Mouse (Mus musculus): ENCODE data around the gene Dlgap1. TPM values are rescaled to one million over a fixed set of nuclear protein-coding genes. Genes with fewer than 3 reads are reported as not detected.
A peak's percentile ranks its signal among the peaks of the same experiment; 100 is the strongest.

The Dlgap1 gene
- polyA plus RNA-seq, 1 experiment from 2014 or later: 12.3 TPM

DNA sequence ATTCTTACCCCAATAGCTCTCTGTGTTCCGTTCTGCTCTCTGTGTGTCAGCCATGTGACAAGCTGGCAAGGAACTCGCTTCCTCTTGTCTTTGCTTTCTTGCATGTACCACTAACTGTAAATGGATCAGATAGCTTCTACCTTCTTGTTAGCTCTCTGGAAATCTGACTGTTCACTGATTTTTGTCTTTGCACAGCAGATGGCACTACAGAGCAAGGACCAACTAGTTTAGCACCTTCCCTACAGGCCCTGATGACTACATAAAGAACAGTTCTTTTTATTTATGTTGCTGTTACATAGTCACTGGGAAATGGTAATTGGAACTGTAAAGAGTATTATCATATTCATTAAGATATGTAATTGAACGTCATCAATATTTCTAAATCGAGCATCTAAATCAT is 408.1 kb downstream of the Dlgap1 start:
- no peak for ATAC-seq (ENCODE audit: low FRiP score, low read depth)
- Histone ChIP-seq H3K4me1 (no peaks in the 10 kb centered on the region), H3K9ac (no peak overlapping the region), H3K27ac (no peak overlapping the region), H3K4me2 (replicated peaks) (no peak overlapping the region), H3K36me3 (no peaks in the 10 kb centered on the region), H3K27me3 (replicated peaks) (no peaks in the 10 kb centered on the region), H3K9me3 (no peaks in the 10 kb centered on the region), H3K4me3 (no peak overlapping the region)
- WGBS: 76% methylated on average over 4 of the region's 4 CpGs

DNA sequence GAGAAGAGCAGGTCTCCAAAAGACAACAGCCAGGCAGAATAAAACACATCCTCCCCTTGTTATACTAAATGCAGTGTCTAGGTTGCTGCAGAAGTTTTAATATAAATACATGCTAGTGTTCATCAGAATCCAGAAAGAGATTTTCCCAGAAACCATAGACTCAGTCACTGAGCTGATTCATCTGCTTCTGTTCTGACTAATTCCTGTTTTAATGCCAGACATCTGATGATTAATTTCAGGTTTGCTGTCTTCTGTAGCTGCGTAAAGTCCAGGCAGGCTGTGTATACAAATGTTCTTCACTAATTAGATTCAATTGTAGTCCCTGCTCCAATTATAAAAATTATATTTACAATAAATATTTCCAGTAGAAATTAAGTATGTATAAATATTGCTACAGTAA is 419.6 kb downstream of the Dlgap1 start:
- H3K4me1 ChIP-seq: no peaks in the 10 kb centered on the region
- ATAC-seq (ENCODE audit: low FRiP score, low read depth): no peak
- 87% methylated on average over 1 of the region's 1 CpGs for WGBS
- H3K27ac ChIP-seq: no peak overlapping the region
- H3K4me2 ChIP-seq (replicated peaks): no peak overlapping the region
- no peak overlapping the region for H3K9ac ChIP-seq
- H3K36me3 ChIP-seq: no peaks in the 10 kb centered on the region
- H3K27me3 ChIP-seq (replicated peaks): no peaks in the 10 kb centered on the region
- no peaks in the 10 kb centered on the region for H3K9me3 ChIP-seq
- H3K4me3 ChIP-seq: no peak overlapping the region

DNA sequence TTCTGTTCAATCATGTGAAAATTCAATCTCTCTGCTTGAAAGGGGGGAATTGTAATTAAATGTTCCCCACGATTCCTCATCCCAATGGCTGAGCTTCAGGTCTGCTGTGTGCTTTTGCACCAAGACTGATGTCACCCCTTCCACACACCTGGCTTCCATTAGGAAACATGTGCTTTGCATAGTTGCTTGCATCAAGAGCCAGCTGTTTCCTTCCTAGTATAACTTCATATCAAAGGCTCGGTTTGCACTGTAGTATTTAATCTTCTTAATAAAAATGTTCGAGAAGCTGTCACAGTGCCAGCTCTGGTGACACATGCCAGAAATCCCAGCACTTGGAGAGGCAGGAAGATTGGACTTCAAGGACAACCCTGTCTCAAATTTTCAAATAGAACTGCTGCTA is 428.3 kb downstream of the Dlgap1 start:
- ATAC-seq (ENCODE audit: low FRiP score, low read depth): no peak
- Histone ChIP-seq H3K9me3 (no peaks in the 10 kb centered on the region), H3K4me2 (replicated peaks) (no peak overlapping the region), H3K27ac (no peak overlapping the region), H3K36me3 (no peaks in the 10 kb centered on the region), H3K9ac (no peak overlapping the region), H3K4me1 (no peaks in the 10 kb centered on the region; the same call in 1 of the 2 replicates), H3K27me3 (replicated peaks) (no peaks in the 10 kb centered on the region), H3K4me3 (no peak overlapping the region)
- 63% methylated on average over 3 of the region's 3 CpGs for WGBS

DNA sequence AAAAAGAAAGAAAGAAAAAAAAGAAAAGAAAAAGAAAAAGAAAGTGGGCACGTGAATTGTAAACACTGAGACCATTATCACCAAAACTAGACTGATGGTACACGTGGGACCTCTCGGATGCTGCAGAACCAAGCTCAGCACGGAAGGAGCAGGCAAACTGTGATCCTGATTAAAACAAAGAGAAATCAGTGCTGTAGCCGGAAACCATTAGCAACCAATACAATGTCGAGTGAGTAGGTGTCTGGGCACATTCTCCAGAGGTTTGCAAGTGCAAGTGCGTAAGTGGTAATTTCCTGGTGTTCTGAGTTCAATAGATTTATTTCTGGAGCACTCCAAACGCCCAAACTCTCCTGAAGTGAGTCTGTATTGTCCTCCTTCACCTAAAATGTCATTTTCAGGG is 428.8 kb downstream of the Dlgap1 start:
- Histone ChIP-seq H3K9ac (no peak overlapping the region), H3K9me3 (no peaks in the 10 kb centered on the region), H3K36me3 (no peaks in the 10 kb centered on the region), H3K4me3 (no peak overlapping the region), H3K4me2 (replicated peaks) (no peak overlapping the region), H3K27ac (no peak overlapping the region), H3K4me1 (no peaks in the 10 kb centered on the region; the same call in 1 of the 2 replicates), H3K27me3 (replicated peaks) (no peaks in the 10 kb centered on the region)
- no peak for ATAC-seq (ENCODE audit: low FRiP score, low read depth)
- WGBS: 62% methylated on average over 8 of the region's 8 CpGs

DNA sequence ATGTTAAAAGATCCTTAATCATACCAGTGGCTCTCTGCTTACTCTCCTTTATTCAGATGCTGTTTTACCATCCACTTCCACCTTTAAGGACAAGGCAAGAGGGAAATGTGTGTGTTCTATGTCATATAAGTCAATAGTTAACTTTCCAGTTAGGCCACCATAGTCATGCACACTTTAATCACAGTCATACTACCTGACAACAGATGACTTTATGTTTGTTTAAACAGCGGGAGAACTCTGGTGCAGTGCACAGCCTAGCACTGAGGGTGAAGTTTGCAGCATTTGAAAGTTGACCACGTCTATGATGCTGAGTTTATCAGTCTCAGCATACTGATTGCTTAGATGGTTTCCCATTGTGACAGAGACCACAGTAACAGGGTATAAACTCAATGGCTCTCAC is 433.0 kb downstream of the Dlgap1 start:
- no peak for ATAC-seq (ENCODE audit: low FRiP score, low read depth)
- 62% methylated on average over 2 of the region's 2 CpGs for WGBS
- Histone ChIP-seq H3K9me3 (no peaks in the 10 kb centered on the region), H3K4me2 (replicated peaks) (no peak overlapping the region), H3K36me3 (no peaks in the 10 kb centered on the region), H3K27me3 (replicated peaks) (no peaks in the 10 kb centered on the region), H3K27ac (no peak overlapping the region), H3K4me1 (no peaks in the 10 kb centered on the region; the same call in 1 of the 2 replicates), H3K4me3 (no peak overlapping the region), H3K9ac (no peak overlapping the region)

DNA sequence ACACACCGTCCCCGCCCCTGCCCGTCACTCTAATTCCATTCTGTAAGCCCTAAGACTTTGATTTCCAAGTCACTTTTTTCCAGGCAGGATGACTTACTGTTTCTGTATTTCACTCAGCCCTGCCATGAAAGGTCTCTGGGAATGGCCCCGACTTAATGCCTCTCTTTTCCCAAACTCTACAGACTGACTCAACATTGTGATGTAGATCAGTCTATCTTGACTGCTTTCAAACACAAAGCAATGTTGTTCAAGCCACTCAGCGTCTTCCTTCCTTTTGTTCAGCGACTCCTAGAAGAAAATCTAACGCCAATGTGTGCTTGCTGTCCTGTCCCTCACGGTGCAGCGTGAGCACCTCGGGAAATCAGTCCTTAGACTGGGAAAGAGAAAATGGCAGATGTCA is 434.9 kb downstream of the Dlgap1 start:
- no peaks in the 10 kb centered on the region for H3K27me3 ChIP-seq (replicated peaks)
- no peak overlapping the region for H3K27ac ChIP-seq
- no peak for ATAC-seq (ENCODE audit: low FRiP score, low read depth)
- H3K4me3 ChIP-seq: no peak overlapping the region
- no peaks in the 10 kb centered on the region for H3K36me3 ChIP-seq
- no peaks in the 10 kb centered on the region for H3K4me1 ChIP-seq
- no peaks in the 10 kb centered on the region for H3K9me3 ChIP-seq
- WGBS: 29% methylated on average over 10 of the region's 10 CpGs
- H3K9ac ChIP-seq: no peak overlapping the region
- H3K4me2 ChIP-seq (replicated peaks): no peak overlapping the region

DNA sequence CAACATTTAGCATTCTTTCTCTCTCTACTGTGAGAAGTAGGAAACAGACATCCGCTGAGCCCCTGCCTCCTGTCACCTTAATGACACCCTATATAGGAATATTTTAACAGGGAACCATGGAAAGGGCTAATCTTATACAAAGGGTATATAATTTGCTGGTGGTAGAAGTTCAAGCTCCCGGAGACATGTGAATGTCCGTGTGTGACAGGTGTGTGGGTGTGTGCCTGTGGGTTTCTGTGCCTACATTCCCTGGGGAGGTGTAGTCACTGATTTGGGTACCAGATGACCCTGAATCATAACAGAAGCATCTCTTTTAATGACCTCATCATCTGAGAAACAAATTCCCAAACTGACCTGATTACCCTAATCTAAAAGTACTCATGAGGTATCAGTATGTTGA is 445.3 kb downstream of the Dlgap1 start:
- Histone ChIP-seq H3K27me3 (replicated peaks) (no peaks in the 10 kb centered on the region), H3K27ac (no peak overlapping the region), H3K9me3 (no peaks in the 10 kb centered on the region), H3K4me2 (replicated peaks) (no peak overlapping the region), H3K36me3 (no peaks in the 10 kb centered on the region), H3K9ac (no peak overlapping the region), H3K4me3 (no peak overlapping the region), H3K4me1 (no peaks in the 10 kb centered on the region)
- no peak for ATAC-seq (ENCODE audit: low FRiP score, low read depth)
- WGBS: 88% methylated on average over 3 of the region's 3 CpGs

DNA sequence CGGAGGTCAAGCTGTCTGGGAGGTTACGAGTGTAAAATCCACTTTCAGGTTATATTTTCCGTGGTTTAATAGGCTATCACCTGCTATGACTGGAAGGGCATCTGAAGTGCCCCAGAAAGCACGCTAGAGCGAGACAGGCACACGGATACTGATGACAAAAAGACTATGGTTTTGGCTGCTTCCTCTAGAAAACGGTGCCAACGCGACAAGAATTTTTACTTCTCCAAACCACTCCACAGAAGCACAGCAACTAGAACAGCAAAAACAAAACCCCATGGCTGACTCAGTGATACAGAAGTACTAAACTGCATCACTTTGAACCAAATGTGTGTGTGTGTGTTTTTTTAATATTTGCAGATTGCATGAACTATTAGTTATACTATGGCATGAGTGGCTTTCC is 459.0 kb downstream of the Dlgap1 start:
- H3K4me2 ChIP-seq (replicated peaks): no peak overlapping the region
- ATAC-seq (ENCODE audit: low FRiP score, low read depth): no peak
- no peaks in the 10 kb centered on the region for H3K4me1 ChIP-seq
- no peak overlapping the region for H3K27ac ChIP-seq
- no peaks in the 10 kb centered on the region for H3K27me3 ChIP-seq (replicated peaks)
- no peak overlapping the region for H3K9ac ChIP-seq
- no peak overlapping the region for H3K4me3 ChIP-seq
- WGBS: 86% methylated on average over 9 of the region's 9 CpGs
- no peaks in the 10 kb centered on the region for H3K36me3 ChIP-seq
- no peaks in the 10 kb centered on the region for H3K9me3 ChIP-seq

DNA sequence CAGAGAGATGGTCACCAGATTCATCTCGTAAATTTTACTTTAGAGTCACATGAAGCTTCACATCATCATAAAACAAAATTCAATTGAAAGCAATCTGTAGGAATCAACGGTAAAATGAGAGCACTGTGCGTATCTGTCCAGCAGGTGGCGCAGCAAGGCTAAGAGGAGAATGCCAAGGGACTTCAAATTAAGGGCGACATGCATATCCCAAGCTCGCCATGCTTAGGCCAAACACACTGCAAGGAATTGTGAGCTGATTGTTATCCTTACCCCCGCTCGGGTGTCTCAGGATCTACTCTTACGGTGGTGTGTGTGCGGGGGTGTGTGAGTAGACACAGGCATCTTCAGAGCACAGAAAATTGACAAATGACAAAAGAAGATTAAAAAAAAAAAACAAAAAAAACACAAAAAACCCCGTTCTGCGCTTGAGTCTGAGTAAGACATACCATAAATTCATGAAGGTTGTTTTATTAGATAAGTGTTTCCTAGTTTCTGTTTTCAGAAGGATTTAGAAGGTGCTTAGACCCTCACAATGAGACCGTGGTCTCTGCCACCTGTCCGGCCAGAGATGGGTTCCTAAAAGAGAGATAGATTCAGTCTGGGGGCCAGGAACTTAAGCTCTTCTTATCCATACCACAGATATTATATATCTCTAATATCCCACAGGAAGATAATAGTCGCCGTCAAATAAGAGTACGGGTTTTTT is 461.0 kb downstream of the Dlgap1 start:
- H3K27me3 ChIP-seq (replicated peaks): no peaks in the 10 kb centered on the region
- H3K9ac ChIP-seq: no peak overlapping the region
- no peak overlapping the region for H3K27ac ChIP-seq
- no peaks in the 10 kb centered on the region for H3K36me3 ChIP-seq
- no peak overlapping the region for H3K4me3 ChIP-seq
- WGBS: 18% methylated on average over 17 of the region's 17 CpGs
- peak overlapping the region; percentile 38; the same call in 1 of the 2 replicates for H3K4me2 ChIP-seq (replicated peaks)
- H3K9me3 ChIP-seq: no peaks in the 10 kb centered on the region
- ATAC-seq (ENCODE audit: low FRiP score, low read depth): peak; percentile 81
- H3K4me1 ChIP-seq: no peaks in the 10 kb centered on the region

DNA sequence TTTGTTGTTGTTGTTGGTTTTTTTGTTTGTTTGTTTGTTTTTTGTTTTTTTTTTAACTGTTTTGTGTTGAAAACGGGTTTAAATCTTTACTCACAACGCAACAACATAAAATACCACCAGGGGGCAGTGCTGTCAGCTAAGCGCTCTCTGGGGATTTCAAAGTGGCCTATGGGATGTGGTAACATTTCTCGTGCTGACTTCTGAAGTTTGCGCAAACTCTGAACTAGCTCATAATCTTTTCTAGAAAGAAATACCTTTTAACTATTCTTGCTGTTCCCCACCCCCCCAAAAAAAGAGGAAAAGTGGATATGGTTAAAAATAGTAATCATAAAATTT is 461.5 kb downstream of the Dlgap1 start:
- Histone ChIP-seq H3K4me3 (no peak overlapping the region), H3K9me3 (no peaks in the 10 kb centered on the region), H3K9ac (no peak overlapping the region), H3K4me2 (replicated peaks) (no peak overlapping the region), H3K36me3 (no peaks in the 10 kb centered on the region), H3K27ac (no peak overlapping the region), H3K27me3 (replicated peaks) (no peaks in the 10 kb centered on the region), H3K4me1 (no peaks in the 10 kb centered on the region)
- 25% methylated on average over 5 of the region's 5 CpGs for WGBS
- ATAC-seq (ENCODE audit: low FRiP score, low read depth): no peak

DNA sequence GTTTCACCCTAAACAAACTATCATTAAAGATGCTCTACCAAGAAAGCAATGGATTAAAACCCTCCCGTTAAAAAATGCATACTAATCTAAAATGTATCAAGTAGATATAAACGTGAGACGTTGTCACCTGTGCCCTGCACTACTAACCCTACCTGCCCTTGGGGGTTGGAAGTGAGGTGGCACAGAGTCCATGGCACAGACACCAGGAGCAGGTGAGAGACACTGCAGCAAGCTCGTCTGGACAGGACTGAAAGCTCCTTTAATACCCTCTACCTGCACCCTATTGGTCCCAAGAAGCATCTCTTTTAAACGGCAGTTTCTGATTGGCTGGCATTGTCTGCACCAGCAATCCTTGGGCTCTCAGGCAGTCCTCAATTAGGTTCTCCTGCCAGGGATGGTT is 464.0 kb downstream of the Dlgap1 start:
- Histone ChIP-seq H3K36me3 (no peaks in the 10 kb centered on the region), H3K27ac (no peak overlapping the region), H3K27me3 (replicated peaks) (no peaks in the 10 kb centered on the region), H3K4me1 (no peaks in the 10 kb centered on the region), H3K4me2 (replicated peaks) (no peak overlapping the region), H3K9ac (no peak overlapping the region), H3K4me3 (no peak overlapping the region), H3K9me3 (no peaks in the 10 kb centered on the region)
- ATAC-seq (ENCODE audit: low FRiP score, low read depth): 0 out of 2 replicates have a peak, but pooled peaks have one; percentile 19
- 79% methylated on average over 5 of the region's 5 CpGs for WGBS

DNA sequence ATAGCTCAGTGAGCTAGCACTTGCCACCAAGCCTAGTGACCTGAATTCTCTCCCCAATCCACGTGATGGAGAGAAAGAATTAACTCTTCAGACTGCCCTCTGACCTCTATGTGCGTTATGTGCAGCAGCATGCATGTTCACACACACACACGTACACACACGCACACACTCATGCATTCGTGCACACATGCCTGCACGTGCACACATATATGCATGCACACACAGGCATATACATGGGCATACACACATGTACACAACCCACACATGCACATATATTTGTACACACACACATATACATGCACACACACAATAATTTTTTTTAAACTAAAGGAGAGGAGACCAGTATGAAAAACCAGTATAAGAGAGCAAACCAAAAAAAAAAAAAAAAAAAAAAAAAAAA is 465.7 kb downstream of the Dlgap1 start:
- Histone ChIP-seq H3K9ac (no peak overlapping the region), H3K27ac (no peak overlapping the region), H3K4me3 (no peak overlapping the region), H3K9me3 (no peaks in the 10 kb centered on the region), H3K27me3 (replicated peaks) (no peaks in the 10 kb centered on the region), H3K4me2 (replicated peaks) (no peak overlapping the region), H3K4me1 (no peaks in the 10 kb centered on the region), H3K36me3 (no peaks in the 10 kb centered on the region)
- no peak for ATAC-seq (ENCODE audit: low FRiP score, low read depth)
- 73% methylated on average over 6 of the region's 6 CpGs for WGBS

DNA sequence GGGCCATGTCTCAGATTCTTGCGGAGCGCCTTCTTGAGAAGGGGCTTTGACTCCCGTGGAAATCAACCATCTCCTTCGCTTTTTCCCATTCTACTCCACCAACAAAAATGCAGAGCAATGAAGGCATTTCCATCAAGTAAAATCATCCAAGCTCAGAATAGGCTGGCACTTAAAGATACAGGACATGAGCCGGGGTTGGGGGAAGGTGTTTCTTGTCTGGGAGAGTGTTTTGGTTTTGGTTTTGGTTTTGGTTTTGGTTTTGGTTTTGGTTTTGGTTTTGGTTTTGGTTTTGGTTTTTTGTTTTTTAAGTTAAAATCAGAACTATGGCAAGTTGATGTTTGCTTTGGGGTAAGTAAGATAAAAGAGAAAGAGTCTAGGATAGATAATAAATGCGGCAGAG is 466.7 kb downstream of the Dlgap1 start:
- Histone ChIP-seq H3K4me3 (no peak overlapping the region), H3K9me3 (no peaks in the 10 kb centered on the region), H3K36me3 (no peaks in the 10 kb centered on the region), H3K27ac (no peak overlapping the region), H3K9ac (no peak overlapping the region), H3K27me3 (replicated peaks) (no peaks in the 10 kb centered on the region), H3K4me1 (no peaks in the 10 kb centered on the region), H3K4me2 (replicated peaks) (no peak overlapping the region)
- ATAC-seq (ENCODE audit: low FRiP score, low read depth): no peak
- WGBS: 92% methylated on average over 6 of the region's 6 CpGs

All from neural tube, embryonic 12.5 days (tissue).